In the genomic region with DNA sequence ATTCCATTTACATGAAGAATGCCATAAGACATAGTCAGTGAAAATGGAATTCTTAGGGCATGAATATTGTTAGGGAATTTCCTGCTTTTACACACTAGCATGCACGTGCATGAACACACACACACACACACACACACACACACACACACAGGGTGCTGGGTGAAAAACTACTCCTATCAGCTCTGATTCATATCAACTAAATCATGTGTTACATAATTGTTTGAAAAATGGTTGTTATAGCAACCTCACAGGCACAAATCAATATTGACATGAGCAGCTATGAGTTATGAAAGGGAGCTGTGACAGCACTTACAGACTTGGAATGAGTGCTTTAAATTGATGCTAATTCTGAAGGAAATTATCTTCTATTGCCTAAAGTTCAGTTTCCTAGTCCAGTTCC, we compare ENCODE assay signal across 28 mouse cellular contexts.
DNase-seq lines count a peak whose midpoint lies in the region; ATAC-seq and TF ChIP-seq lines count a peak whose summit lies in the region.
"Had no signal": no experiment of that assay in that cellular context is flagged by ENCODE, and none has a peak within 500 bp of the region (broad histone marks: within the 10 kb centered on the region; RNA-seq: fewer than 3 reads in every experiment).

No protein-coding gene starts in this region.

- DNase-seq in adrenal gland, adult 2 months, result peak; percentile 3
- DNase-seq in adrenal gland, adult 18-20 months (ENCODE audit: low spot score in 2 of 2), result no peak
- DNase-seq in liver, adult 2 months (ENCODE audit: extremely low read depth, low read depth, low spot score), result peak; percentile 50
- DNase-seq in liver, postnatal 0 days, result no peak
- DNase-seq in brain, embryonic 14.5 days (ENCODE audit: low read depth), result peak; percentile 5
- DNase-seq in stomach, postnatal 0 days (ENCODE audit: low spot score), result peak; percentile 24
- no peak for DNase-seq in midbrain, embryonic 14.5 days
- DNase-seq in left cerebral cortex, postnatal 25 days (ENCODE audit: low spot score in 2 of 2), result no peak
- DNase-seq: cerebellum, adult 18-20 months; cerebellum, postnatal 14 days; kidney, adult 18-20 months; lung, adult 2 months; right cerebral cortex, adult 18-20 months; right cerebral cortex, postnatal 4 days; thymus, adult 18-20 months; thymus, postnatal 36 days had no signal

- H3K9me3 ChIP-seq in liver, postnatal 0 days (ENCODE audit: low read length), result no peaks in the 10 kb centered on the region
- no peaks in the 10 kb centered on the region for H3K9me3 ChIP-seq in stomach, postnatal 0 days (ENCODE audit: control insufficient read depth, low read length)
- H3K9me3 ChIP-seq in midbrain, embryonic 14.5 days (ENCODE audit: control insufficient read depth, low read length), result no peaks in the 10 kb centered on the region
- H3K9me3 ChIP-seq: forebrain, embryonic 12.5 days; heart, embryonic 10.5 days; limb, embryonic 12.5 days; liver, embryonic 12.5 days; neural tube, embryonic 13.5 days had no signal

- no peak overlapping the region for H3K27ac ChIP-seq in liver, adult 2 months (replicated peaks; ENCODE audit: insufficient read depth, low read depth, low read length)
- H3K27ac ChIP-seq in liver, postnatal 0 days (ENCODE audit: low read depth), result no peak overlapping the region
- H3K27ac ChIP-seq in stomach, postnatal 0 days (replicated peaks), result no peak overlapping the region
- no peak overlapping the region for H3K27ac ChIP-seq in midbrain, embryonic 14.5 days (replicated peaks; ENCODE audit: low read depth, low read length)
- H3K27ac ChIP-seq: forebrain, embryonic 12.5 days; heart, embryonic 10.5 days; kidney, postnatal 0 days; limb, embryonic 12.5 days; liver, embryonic 12.5 days; macrophage; neural tube, embryonic 13.5 days had no signal

- no peaks in the 10 kb centered on the region for H3K79me2 ChIP-seq in liver, adult 2 months (ENCODE audit: control insufficient read depth, insufficient read depth, low read length)

- H3K4me1 ChIP-seq in liver, adult 2 months (ENCODE audit: control insufficient read depth, insufficient read depth, low read length), result no peaks in the 10 kb centered on the region; the same call in 1 of the 2 replicates
- H3K4me1 ChIP-seq in liver, postnatal 0 days (ENCODE audit: insufficient read depth), result no peaks in the 10 kb centered on the region
- no peaks in the 10 kb centered on the region for H3K4me1 ChIP-seq in stomach, postnatal 0 days (replicated peaks; ENCODE audit: control insufficient read depth, insufficient read depth)
- H3K4me1 ChIP-seq in midbrain, embryonic 14.5 days (ENCODE audit: control insufficient read depth, insufficient read depth, low read length), result no peaks in the 10 kb centered on the region
- H3K4me1 ChIP-seq: forebrain, embryonic 12.5 days; heart, embryonic 10.5 days; limb, embryonic 12.5 days; liver, embryonic 12.5 days; neural tube, embryonic 13.5 days had no signal

- intact Hi-C loops in left cerebral cortex, postnatal 25 days (cut with DNase I), result no loop called here

- WGBS in liver, adult 2 months, result 50% methylated on average over 1 of the region's 1 CpGs
- 67% methylated on average over 1 of the region's 1 CpGs for WGBS in liver, postnatal 0 days (ENCODE audit: insufficient replicate concordance)
- WGBS in stomach, postnatal 0 days, result 36% methylated on average over 1 of the region's 1 CpGs
- 92% methylated on average over 1 of the region's 1 CpGs for WGBS in midbrain, embryonic 14.5 days

- no peak for TF ChIP-seq EP300 in liver, postnatal 0 days (IDR thresholded peaks at IDR 0.05; ENCODE audit: low read depth)
- TF ChIP-seq EP300 in stomach, postnatal 0 days (optimal IDR thresholded peaks at IDR 0.05), result no peak

- no peak overlapping the region for H3K9ac ChIP-seq in liver, adult 2 months (ENCODE audit: low read depth, low read length)
- H3K9ac ChIP-seq in liver, postnatal 0 days (replicated peaks), result no peak overlapping the region
- no peak overlapping the region for H3K9ac ChIP-seq in stomach, postnatal 0 days (ENCODE audit: low read length)
- no peak overlapping the region for H3K9ac ChIP-seq in midbrain, embryonic 14.5 days (replicated peaks; ENCODE audit: low read length)
- H3K9ac ChIP-seq: forebrain, embryonic 12.5 days; limb, embryonic 12.5 days; liver, embryonic 12.5 days; neural tube, embryonic 13.5 days had no signal

- TF ChIP-seq CTCF in liver, adult 2 months (IDR thresholded peaks at IDR 0.05; ENCODE audit: low read depth, low read length), result no peak
- no peak for TF ChIP-seq CTCF in liver, postnatal 0 days (IDR thresholded peaks at IDR 0.05; ENCODE audit: low read depth)
- TF ChIP-seq CTCF in brain, embryonic 14.5 days (IDR thresholded peaks at IDR 0.05; ENCODE audit: borderline replicate concordance, extremely low read depth, insufficient read depth, insufficient read length), result no peak
- TF ChIP-seq CTCF in stomach, postnatal 0 days (IDR thresholded peaks at IDR 0.05; ENCODE audit: low read depth), result no peak

- H3K36me3 ChIP-seq in liver, adult 2 months (ENCODE audit: control insufficient read depth, insufficient read depth, low read length), result no peaks in the 10 kb centered on the region
- no peaks in the 10 kb centered on the region for H3K36me3 ChIP-seq in liver, postnatal 0 days (replicated peaks; ENCODE audit: insufficient read depth, low read length)
- H3K36me3 ChIP-seq in stomach, postnatal 0 days (ENCODE audit: control insufficient read depth, insufficient read depth, low read length), result no peaks in the 10 kb centered on the region
- H3K36me3 ChIP-seq in midbrain, embryonic 14.5 days (ENCODE audit: control insufficient read depth, insufficient read depth, low read length), result no peaks in the 10 kb centered on the region
- H3K36me3 ChIP-seq: forebrain, embryonic 12.5 days; G1E; heart, embryonic 10.5 days; limb, embryonic 12.5 days; liver, embryonic 12.5 days; neural tube, embryonic 13.5 days had no signal

- no peak for TF ChIP-seq POLR2A in liver, adult 2 months (IDR thresholded peaks at IDR 0.05; ENCODE audit: extremely low read depth, insufficient read depth, low read length)
- TF ChIP-seq POLR2A in brain, embryonic 14.5 days (IDR thresholded peaks at IDR 0.05; ENCODE audit: borderline replicate concordance, extremely low read depth, insufficient read depth, insufficient read length, poor library complexity, severe bottlenecking), result no peak

- H3K4me3 ChIP-seq in liver, adult 2 months (ENCODE audit: insufficient read depth, low read depth, low read length), result no peak overlapping the region
- H3K4me3 ChIP-seq in liver, postnatal 0 days (ENCODE audit: low read depth, low read length), result no peak overlapping the region
- H3K4me3 ChIP-seq in stomach, postnatal 0 days (ENCODE audit: low read depth, low read length), result no peak overlapping the region
- no peak overlapping the region for H3K4me3 ChIP-seq in midbrain, embryonic 14.5 days (replicated peaks; ENCODE audit: low read depth, low read length)
- H3K4me3 ChIP-seq: forebrain, embryonic 12.5 days; heart, embryonic 10.5 days; limb, embryonic 12.5 days; liver, embryonic 12.5 days; myocyte; neural tube, embryonic 13.5 days had no signal

- no peak for ATAC-seq in liver, postnatal 0 days
- peak; percentile 80 for ATAC-seq in stomach, postnatal 0 days (ENCODE audit: low FRiP score, low TSS enrichment)
- ATAC-seq in midbrain, embryonic 14.5 days (ENCODE audit: low FRiP score, low TSS enrichment), result no peak
- ATAC-seq: hindbrain, embryonic 16.5 days; liver, embryonic 12.5 days; midbrain, embryonic 16.5 days had no signal

- no peaks in the 10 kb centered on the region for H3K27me3 ChIP-seq in liver, adult 2 months (ENCODE audit: control insufficient read depth, insufficient read depth, low read length)
- H3K27me3 ChIP-seq in liver, postnatal 0 days (ENCODE audit: insufficient read depth, low read length), result no peaks in the 10 kb centered on the region
- no peaks in the 10 kb centered on the region for H3K27me3 ChIP-seq in stomach, postnatal 0 days (ENCODE audit: control insufficient read depth, insufficient read depth, low read length)
- H3K27me3 ChIP-seq in midbrain, embryonic 14.5 days (ENCODE audit: control insufficient read depth, insufficient read depth, low read length), result no peaks in the 10 kb centered on the region
- H3K27me3 ChIP-seq: CH12.LX; forebrain, embryonic 12.5 days; limb, embryonic 12.5 days; liver, embryonic 12.5 days; neural tube, embryonic 13.5 days had no signal

- H3K4me2 ChIP-seq in liver, postnatal 0 days (ENCODE audit: low read depth, low read length), result no peak overlapping the region
- no peak overlapping the region for H3K4me2 ChIP-seq in stomach, postnatal 0 days (replicated peaks; ENCODE audit: low read depth)
- H3K4me2 ChIP-seq in midbrain, embryonic 14.5 days (ENCODE audit: low read length), result no peak overlapping the region
- H3K4me2 ChIP-seq: forebrain, embryonic 12.5 days; limb, embryonic 12.5 days; liver, embryonic 12.5 days; neural tube, embryonic 13.5 days had no signal

Comparison
In these comparisons a context has a peak if more than half of its experiments do, and no peak if none do; other contexts are left out.
1. DNase-seq: peak in adrenal gland, adult 2 months (single experiment), liver, adult 2 months (single experiment), brain, embryonic 14.5 days (single experiment) and stomach, postnatal 0 days (single experiment); none in adrenal gland, adult 18-20 months (0 of 2), liver, postnatal 0 days (single experiment), midbrain, embryonic 14.5 days (single experiment) and left cerebral cortex, postnatal 25 days (0 of 2).